Comparison of ENCODE assay signal across 32 mouse cellular contexts in genomic region chr1:83058481-83058880, GRCm38 (mm10). TPM values are rescaled to one million over a fixed set of nuclear protein-coding genes. Genes with fewer than 3 reads are reported as not detected.
A peak's percentile ranks its signal among the peaks of the same experiment; 100 is the strongest.
DNase-seq lines count a peak whose midpoint lies in the region; ATAC-seq and TF ChIP-seq lines count a peak whose summit lies in the region.
"Had no signal": no experiment of that assay in that cellular context is flagged by ENCODE, and none has a peak within 500 bp of the region (broad histone marks: within the 10 kb centered on the region; RNA-seq: fewer than 3 reads in every experiment).

No protein-coding gene starts in this region.

- no peak overlapping the region for H3K27ac ChIP-seq in kidney, adult 2 months (ENCODE audit: insufficient read depth, low read depth, low read length)
- no peak overlapping the region for H3K27ac ChIP-seq in kidney, embryonic 14.5 days (ENCODE audit: low read depth, low read length)
- H3K27ac ChIP-seq in forebrain, embryonic 10.5 days, result no peak overlapping the region
- H3K27ac ChIP-seq: embryonic facial prominence, embryonic 10.5 days; embryonic facial prominence, embryonic 15.5 days; forebrain, embryonic 13.5 days; hindbrain, embryonic 13.5 days; kidney, postnatal 0 days; limb, embryonic 13.5 days; lung, embryonic 15.5 days; midbrain, embryonic 10.5 days; neural tube, embryonic 15.5 days had no signal

- no peaks in the 10 kb centered on the region for H3K36me3 ChIP-seq in kidney, adult 2 months (ENCODE audit: control insufficient read depth, insufficient read depth, low read length)
- no peaks in the 10 kb centered on the region for H3K36me3 ChIP-seq in kidney, embryonic 14.5 days (ENCODE audit: control insufficient read depth, insufficient read depth, low read length)
- H3K36me3 ChIP-seq in forebrain, embryonic 10.5 days (replicated peaks), result no peaks in the 10 kb centered on the region
- H3K36me3 ChIP-seq: embryonic facial prominence, embryonic 10.5 days; embryonic facial prominence, embryonic 15.5 days; hindbrain, embryonic 13.5 days; limb, embryonic 13.5 days; lung, embryonic 15.5 days; midbrain, embryonic 10.5 days; neural tube, embryonic 15.5 days had no signal

- no peak for TF ChIP-seq POLR2A in kidney, adult 2 months (IDR thresholded peaks at IDR 0.05; ENCODE audit: low read depth, low read length)

- H3K9me3 ChIP-seq in kidney, embryonic 14.5 days (ENCODE audit: control insufficient read depth, low read length), result no peaks in the 10 kb centered on the region
- no peaks in the 10 kb centered on the region for H3K9me3 ChIP-seq in forebrain, embryonic 10.5 days
- H3K9me3 ChIP-seq: embryonic facial prominence, embryonic 10.5 days; embryonic facial prominence, embryonic 15.5 days; forebrain, embryonic 13.5 days; hindbrain, embryonic 13.5 days; limb, embryonic 13.5 days; lung, embryonic 15.5 days; midbrain, embryonic 10.5 days; neural tube, embryonic 15.5 days had no signal

- no peaks in the 10 kb centered on the region for H3K4me1 ChIP-seq in kidney, adult 2 months (ENCODE audit: control insufficient read depth, insufficient read depth, low read length)
- H3K4me1 ChIP-seq in kidney, embryonic 14.5 days (ENCODE audit: control insufficient read depth, insufficient read depth, low read length), result no peaks in the 10 kb centered on the region
- H3K4me1 ChIP-seq in forebrain, embryonic 10.5 days, result no peaks in the 10 kb centered on the region
- H3K4me1 ChIP-seq: embryonic facial prominence, embryonic 10.5 days; embryonic facial prominence, embryonic 15.5 days; forebrain, embryonic 13.5 days; hindbrain, embryonic 13.5 days; limb, embryonic 13.5 days; lung, embryonic 15.5 days; midbrain, embryonic 10.5 days; neural tube, embryonic 15.5 days had no signal

- no peak overlapping the region for H3K4me3 ChIP-seq in kidney, adult 2 months (ENCODE audit: insufficient read depth, low read depth, low read length)
- H3K4me3 ChIP-seq in kidney, embryonic 14.5 days (ENCODE audit: low read length), result no peak overlapping the region
- no peak overlapping the region for H3K4me3 ChIP-seq in forebrain, embryonic 10.5 days
- H3K4me3 ChIP-seq: embryonic facial prominence, embryonic 10.5 days; embryonic facial prominence, embryonic 15.5 days; forebrain, embryonic 13.5 days; hindbrain, embryonic 13.5 days; limb, embryonic 13.5 days; lung, embryonic 15.5 days; midbrain, embryonic 10.5 days; neural tube, embryonic 15.5 days had no signal

- H3K27me3 ChIP-seq in kidney, adult 2 months (replicated peaks; ENCODE audit: control insufficient read depth, insufficient read depth, low read length), result no peaks in the 10 kb centered on the region
- H3K27me3 ChIP-seq in kidney, embryonic 14.5 days (ENCODE audit: control insufficient read depth, insufficient read depth, low read length), result no peaks in the 10 kb centered on the region
- no peaks in the 10 kb centered on the region for H3K27me3 ChIP-seq in forebrain, embryonic 10.5 days (ENCODE audit: poor library complexity, severe bottlenecking)
- H3K27me3 ChIP-seq: embryonic facial prominence, embryonic 15.5 days; forebrain, embryonic 13.5 days; hindbrain, embryonic 13.5 days; limb, embryonic 13.5 days; lung, embryonic 15.5 days; neural tube, embryonic 15.5 days had no signal

- H3K4me2 ChIP-seq in kidney, embryonic 14.5 days (replicated peaks; ENCODE audit: low read depth, low read length), result no peak overlapping the region
- H3K4me2 ChIP-seq: embryonic facial prominence, embryonic 15.5 days; forebrain, embryonic 13.5 days; hindbrain, embryonic 13.5 days; limb, embryonic 13.5 days; liver, embryonic 11.5 days; lung, embryonic 15.5 days; neural tube, embryonic 15.5 days had no signal

- H3K9ac ChIP-seq in kidney, embryonic 14.5 days (ENCODE audit: low read depth, low read length), result no peak overlapping the region
- H3K9ac ChIP-seq: embryonic facial prominence, embryonic 15.5 days; forebrain, embryonic 13.5 days; hindbrain, embryonic 13.5 days; limb, embryonic 13.5 days; lung, embryonic 15.5 days; neural tube, embryonic 15.5 days had no signal

- WGBS in kidney, adult 2 months, result 30% methylated on average over 1 of the region's 1 CpGs
- WGBS in kidney, embryonic 14.5 days, result 17% methylated on average over 1 of the region's 1 CpGs
- WGBS in forebrain, embryonic 10.5 days, result 80% methylated on average over 1 of the region's 1 CpGs

- peak; percentile 16 for DNase-seq in embryo, embryonic 10.5 days (ENCODE audit: low spot score)
- no peak for DNase-seq in embryo, embryonic 11 days
- peak; percentile 65 for DNase-seq in kidney, adult 2 months
- DNase-seq in kidney, adult 9 months, result peak; percentile 57
- peak; percentile 35 to 66 for DNase-seq in kidney, postnatal 25 days
- no peak for DNase-seq in forebrain, embryonic 10.5 days (ENCODE audit: extremely low spot score, low spot score)
- DNase-seq: adrenal gland, postnatal 14 days; cerebellum, adult 18-20 months; cerebellum, postnatal 10 days; gastrocnemius, postnatal 10 days; heart, postnatal 36 days; right cerebral cortex, postnatal 25 days; spleen, adult 18-20 months; thymus, adult 18-20 months; thymus, postnatal 25 days had no signal

- ATAC-seq in kidney, embryonic 14.5 days (ENCODE audit: low FRiP score, low TSS enrichment), result no peak
- ATAC-seq: CD4-positive, CD25-positive, alpha-beta regulatory T cell, adult 4 months; forebrain, embryonic 13.5 days had no signal

- TF ChIP-seq CTCF in kidney, adult 2 months (conservative IDR thresholded peaks at IDR 0.05; ENCODE audit: insufficient read depth, insufficient read length, low read depth, low read length), result no peak

RNA-seq across cellular contexts. Expression of gene A030005K14Rik, which starts 0.7 kb away (rescaled TPM):
- not detected in 2 replicates for polyA plus RNA-seq in kidney, adult 2 months (2012; rRNA removed)
- not detected in 2 replicates for polyA plus RNA-seq in kidney, embryonic 14.5 days (2014; fragmentation: Nextera tagmentation; extraction: Ambion mirVana)
- not detected in 2 replicates for polyA plus RNA-seq in forebrain, embryonic 10.5 days (2016; fragmentation: Nextera tagmentation; extraction: Ambion mirVana)
- polyA plus RNA-seq: brain, embryonic 14.5 days; CD4-positive, CD25-positive, alpha-beta regulatory T cell, adult 4 months; embryonic facial prominence, embryonic 10.5 days; forebrain, embryonic 13.5 days; gonadal fat pad, adult 2 months; heart, embryonic 14.5 days; hindbrain, embryonic 13.5 days; kidney, postnatal 0 days; limb, embryonic 13.5 days; liver, embryonic 11.5 days; liver, embryonic 16.5 days; lung, embryonic 15.5 days; midbrain, embryonic 10.5 days; neural tube, embryonic 15.5 days; stomach, embryonic 16.5 days had no signal

RNA-seq across cellular contexts. Expression of gene Krtap28-13, which starts 2.2 kb away (rescaled TPM):
- not detected in 2 replicates for polyA plus RNA-seq in kidney, adult 2 months (2012; rRNA removed)
- polyA plus RNA-seq in kidney, embryonic 14.5 days (2014; fragmentation: Nextera tagmentation; extraction: Ambion mirVana), result not detected in 2 replicates
- polyA plus RNA-seq in forebrain, embryonic 10.5 days (2016; fragmentation: Nextera tagmentation; extraction: Ambion mirVana), result not detected in 2 replicates
- polyA plus RNA-seq: brain, embryonic 14.5 days; CD4-positive, CD25-positive, alpha-beta regulatory T cell, adult 4 months; embryonic facial prominence, embryonic 10.5 days; forebrain, embryonic 13.5 days; gonadal fat pad, adult 2 months; heart, embryonic 14.5 days; hindbrain, embryonic 13.5 days; kidney, postnatal 0 days; limb, embryonic 13.5 days; liver, embryonic 11.5 days; liver, embryonic 16.5 days; lung, embryonic 15.5 days; midbrain, embryonic 10.5 days; neural tube, embryonic 15.5 days; stomach, embryonic 16.5 days had no signal

RNA-seq across cellular contexts. Expression of gene Gm47969, which starts 13.7 kb away (rescaled TPM):
- not detected in 2 replicates for polyA plus RNA-seq in kidney, adult 2 months (2012; rRNA removed)
- not detected in 2 replicates for polyA plus RNA-seq in kidney, embryonic 14.5 days (2014; fragmentation: Nextera tagmentation; extraction: Ambion mirVana)
- not detected in 2 replicates for polyA plus RNA-seq in forebrain, embryonic 10.5 days (2016; fragmentation: Nextera tagmentation; extraction: Ambion mirVana)
- polyA plus RNA-seq: brain, embryonic 14.5 days; CD4-positive, CD25-positive, alpha-beta regulatory T cell, adult 4 months; embryonic facial prominence, embryonic 10.5 days; forebrain, embryonic 13.5 days; gonadal fat pad, adult 2 months; heart, embryonic 14.5 days; hindbrain, embryonic 13.5 days; kidney, postnatal 0 days; limb, embryonic 13.5 days; liver, embryonic 11.5 days; liver, embryonic 16.5 days; lung, embryonic 15.5 days; midbrain, embryonic 10.5 days; neural tube, embryonic 15.5 days; stomach, embryonic 16.5 days had no signal

RNA-seq across cellular contexts. Expression of gene Krtap28-10, which starts 16.2 kb away (rescaled TPM):
- not detected in 2 replicates for polyA plus RNA-seq in kidney, adult 2 months (2012; rRNA removed)
- not detected in 2 replicates for polyA plus RNA-seq in kidney, embryonic 14.5 days (2014; fragmentation: Nextera tagmentation; extraction: Ambion mirVana)
- polyA plus RNA-seq in forebrain, embryonic 10.5 days (2016; fragmentation: Nextera tagmentation; extraction: Ambion mirVana), result not detected in 2 replicates
- polyA plus RNA-seq: brain, embryonic 14.5 days; CD4-positive, CD25-positive, alpha-beta regulatory T cell, adult 4 months; embryonic facial prominence, embryonic 10.5 days; forebrain, embryonic 13.5 days; gonadal fat pad, adult 2 months; heart, embryonic 14.5 days; hindbrain, embryonic 13.5 days; kidney, postnatal 0 days; limb, embryonic 13.5 days; liver, embryonic 11.5 days; liver, embryonic 16.5 days; lung, embryonic 15.5 days; midbrain, embryonic 10.5 days; neural tube, embryonic 15.5 days; stomach, embryonic 16.5 days had no signal

RNA-seq across cellular contexts. Expression of gene Slc19a3, which starts 20.2 kb away (rescaled TPM):
- polyA plus RNA-seq in kidney, adult 2 months (2012; rRNA removed), result 18.2 and 22.0 TPM in 2 replicates
- polyA plus RNA-seq in kidney, embryonic 14.5 days (2014; fragmentation: Nextera tagmentation; extraction: Ambion mirVana), result 0.74 and 1.4 TPM in 2 replicates
- 0.18 and 0.52 TPM in 2 replicates for polyA plus RNA-seq in forebrain, embryonic 10.5 days (2016; fragmentation: Nextera tagmentation; extraction: Ambion mirVana)
- polyA plus RNA-seq: CD4-positive, CD25-positive, alpha-beta regulatory T cell, adult 4 months had no signal

Comparison
In these comparisons a context has a peak if more than half of its experiments do, and no peak if none do; other contexts are left out.
1. DNase-seq: peak in embryo, embryonic 10.5 days (single experiment), kidney, adult 2 months (single experiment), kidney, adult 9 months (single experiment) and kidney, postnatal 25 days (2 of 2); none in embryo, embryonic 11 days (single experiment) and forebrain, embryonic 10.5 days (single experiment).